Mouse (Mus musculus): ENCODE measurements around the gene Mrpl12.

- TF ChIP-seq CTCF (IDR thresholded peaks at IDR 0.05; ENCODE audit: low read depth, low read length): peak; percentile 85
- no peak; the same call in 1 of the 2 replicates for TF ChIP-seq POLR2A (IDR thresholded peaks at IDR 0.05; ENCODE audit: extremely low read depth, insufficient read depth, low read length)
Observed at GRCm38 (mm10) chr11:120489054-120489761, 4.8 kb downstream of the Mrpl12 start.
